Mouse (Mus musculus): ENCODE results near the gene Cacnb2.

GRCm38 (mm10) chr2:14960963-14961488, 358.1 kb downstream of the Cacnb2 start:
- TF ChIP-seq CTCF (IDR thresholded peaks at IDR 0.05; ENCODE audit: low read depth) (no peak), EP300 (IDR thresholded peaks at IDR 0.05; ENCODE audit: low read depth) (no peak)
